Mouse (Mus musculus) frontal cortex, postnatal 25 days (tissue): ENCODE data around the gene Supt3.

Experiments
- DNase-seq, 2 experiments: peaks; one replicate each; pipeline ENCODE4 v3.0.0; 2022; ENCODE audit warnings: low spot score in 2 of 2

Supt3 gene

GRCm38 (mm10) chr17:44776738-44777270 is at the start of gene Supt3:
TSS of gene Supt3 (plus strand) at chr17:44777152.
- peak; percentile 93 to 94 for DNase-seq

- no peak for DNase-seq
Measured at GRCm38 (mm10) chr17:44727675-44728074, 49.3 kb upstream of the Supt3 start.

- no peak for DNase-seq
Measured at GRCm38 (mm10) chr17:44728464-44728863, 48.5 kb upstream of the Supt3 start.

GRCm38 (mm10) chr17:44733544-44734310 is 43.2 kb upstream of the Supt3 start:
- no peak for DNase-seq

- peak; percentile 29 to 36 for DNase-seq
Measured at GRCm38 (mm10) chr17:44734501-44735222, 42.3 kb upstream of the Supt3 start.

GRCm38 (mm10) chr17:44735223-44735990 is 41.5 kb upstream of the Supt3 start:
- peak; percentile 36 to 41 for DNase-seq

GRCm38 (mm10) chr17:44735991-44736561 is 40.9 kb upstream of the Supt3 start:
- peak; percentile 47 to 58 for DNase-seq

- no peak for DNase-seq
Measured at GRCm38 (mm10) chr17:44737275-44738120, 39.5 kb upstream of the Supt3 start.

GRCm38 (mm10) chr17:44738121-44738637 is 38.8 kb upstream of the Supt3 start:
- no peak for DNase-seq

- no peak for DNase-seq
Measured at GRCm38 (mm10) chr17:44742246-44742645, 34.7 kb upstream of the Supt3 start.

GRCm38 (mm10) chr17:44743780-44744179 is 33.2 kb upstream of the Supt3 start:
- no peak for DNase-seq

GRCm38 (mm10) chr17:44745378-44745777 is 31.6 kb upstream of the Supt3 start:
- DNase-seq: no peak

- DNase-seq: no peak
Measured at GRCm38 (mm10) chr17:44766318-44766717, 10.6 kb upstream of the Supt3 start.

- no peak for DNase-seq
Measured at GRCm38 (mm10) chr17:44766975-44767374, 10.0 kb upstream of the Supt3 start.

GRCm38 (mm10) chr17:44767375-44767774 is 9.6 kb upstream of the Supt3 start:
- no peak for DNase-seq

- no peak for DNase-seq
Measured at GRCm38 (mm10) chr17:44768522-44768921, 8.4 kb upstream of the Supt3 start.

- no peak for DNase-seq
Measured at GRCm38 (mm10) chr17:44770871-44771270, 6.1 kb upstream of the Supt3 start.

GRCm38 (mm10) chr17:44772576-44772975 is 4.4 kb upstream of the Supt3 start:
- no peak for DNase-seq

GRCm38 (mm10) chr17:44777337-44777804 is 419 bp downstream of the Supt3 start:
- DNase-seq: peak; percentile 47 to 55

GRCm38 (mm10) chr17:44778141-44778540 is 1.2 kb downstream of the Supt3 start:
- DNase-seq: no peak
